Mouse (Mus musculus) lung, postnatal 25 days (tissue): ENCODE results near the gene Btg1-ps2.
A peak's percentile ranks its signal among the peaks of the same experiment; 100 is the strongest.
"Not testable (repeated sequence)": the region's sequence is repeated elsewhere in the genome, so short reads cannot be mapped to it uniquely, and the experiment has no call there.

Experiments
- DNase-seq: peaks from one replicate; pipeline ENCODE4 v3.0.0; 2022; ENCODE audit warnings: low spot score

Gene Btg1-ps2

DNA sequence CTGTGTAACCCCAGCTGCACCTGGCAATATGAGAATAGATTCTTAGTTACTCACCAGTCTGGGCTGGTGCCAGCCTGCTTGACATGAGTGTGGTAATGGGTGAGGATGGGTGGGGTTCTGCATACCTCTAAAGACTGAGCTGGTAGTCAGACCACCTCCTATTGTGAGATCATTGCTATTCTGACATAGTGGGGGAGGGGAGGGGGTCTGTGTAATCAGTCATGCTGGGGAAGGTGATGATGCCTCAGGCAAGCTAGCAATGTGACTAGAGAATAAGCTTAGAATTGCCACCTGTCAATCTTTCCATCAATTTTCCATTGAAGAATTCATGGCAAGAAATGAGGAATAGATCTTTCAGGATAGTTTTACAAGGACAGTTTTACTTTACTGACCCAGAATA lies at the start of gene Btg1-ps2:
Gene Btg1-ps2 (minus strand): TSS at position 101 of the 400 bp plus-strand sequence.
- DNase-seq = not testable (repeated sequence)

DNA sequence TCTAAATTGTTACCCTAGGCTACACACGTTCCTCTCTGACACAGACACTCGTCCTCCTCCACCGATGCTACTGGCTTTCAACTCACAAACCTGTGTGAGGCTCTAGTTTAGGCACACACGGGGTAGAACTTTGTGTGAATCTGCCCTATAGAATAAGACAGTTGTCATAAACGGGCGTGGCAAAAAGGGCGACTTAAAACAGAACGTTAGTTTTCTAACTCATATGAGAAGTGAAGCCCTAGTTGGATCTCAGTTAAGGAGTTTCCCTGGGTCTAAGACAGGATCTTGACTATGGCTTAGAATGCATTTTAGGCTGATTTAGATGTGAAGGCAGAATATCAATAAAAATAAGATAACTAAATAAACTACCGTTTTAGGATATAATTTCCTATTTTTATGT lies 42.1 kb upstream of the Btg1-ps2 start, which contains the start of gene Rhox11:
Gene Rhox11 (minus strand): TSS at position 101 of the 400 bp plus-strand sequence.
- DNase-seq = no peak

- DNase-seq = peak; percentile 10
Observed at GRCm38 (mm10) chrX:38084226-38084625, 41.3 kb upstream of the Btg1-ps2 start.

- no peak for DNase-seq
Observed at GRCm38 (mm10) chrX:38066175-38066574, 23.3 kb upstream of the Btg1-ps2 start, which contains the start of gene Rhox10. TSS of gene Rhox10 (plus strand) at chrX:38066475.

DNA sequence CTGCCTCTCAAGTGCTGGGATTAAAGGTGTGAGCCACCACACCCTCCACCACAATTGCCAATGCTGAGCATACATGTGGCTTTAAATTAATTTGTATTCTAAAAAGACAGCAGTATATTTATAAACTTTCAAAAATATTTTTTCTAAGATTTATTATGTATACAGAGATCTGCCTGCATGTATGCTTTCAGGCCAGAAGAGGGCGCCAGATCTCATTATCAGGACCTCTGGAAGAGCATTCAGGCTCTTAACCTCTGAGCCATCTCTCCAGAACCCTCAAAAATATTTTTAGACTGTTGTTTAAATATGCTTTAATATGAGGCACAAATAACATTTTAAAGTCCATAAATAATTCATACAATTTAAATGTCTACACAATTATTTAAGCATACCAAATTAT lies 18.6 kb upstream of the Btg1-ps2 start:
- DNase-seq = no peak

- DNase-seq = no peak
Observed at GRCm38 (mm10) chrX:38039666-38040065, 3.2 kb downstream of the Btg1-ps2 start.

GRCm38 (mm10) chrX:38033841-38034240 lies 9.1 kb downstream of the Btg1-ps2 start:
- DNase-seq = no peak

DNA sequence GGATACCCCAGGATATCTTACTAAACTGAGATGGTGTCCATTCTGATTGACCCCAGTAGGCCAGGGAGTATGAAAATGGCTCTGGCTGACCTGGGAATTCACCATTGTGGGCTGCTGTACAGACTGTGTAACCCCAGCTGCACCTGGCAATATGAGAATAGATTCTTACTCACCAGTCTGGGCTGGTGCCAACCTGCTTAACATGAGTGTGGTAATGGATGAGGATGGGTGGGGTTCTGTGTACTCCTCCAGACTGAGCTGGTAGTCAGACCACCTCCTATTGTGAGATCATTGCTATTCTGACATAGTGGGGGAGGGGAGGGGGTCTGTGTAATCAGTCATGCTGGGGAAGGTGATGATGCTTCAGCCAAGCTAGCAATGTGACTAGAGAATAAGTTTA lies 24.3 kb downstream of the Btg1-ps2 start, which contains the start of gene Btg1-ps1:
Gene Btg1-ps1 (minus strand): TSS at position 219 of the 400 bp plus-strand sequence.
- not testable (repeated sequence) for DNase-seq

DNA sequence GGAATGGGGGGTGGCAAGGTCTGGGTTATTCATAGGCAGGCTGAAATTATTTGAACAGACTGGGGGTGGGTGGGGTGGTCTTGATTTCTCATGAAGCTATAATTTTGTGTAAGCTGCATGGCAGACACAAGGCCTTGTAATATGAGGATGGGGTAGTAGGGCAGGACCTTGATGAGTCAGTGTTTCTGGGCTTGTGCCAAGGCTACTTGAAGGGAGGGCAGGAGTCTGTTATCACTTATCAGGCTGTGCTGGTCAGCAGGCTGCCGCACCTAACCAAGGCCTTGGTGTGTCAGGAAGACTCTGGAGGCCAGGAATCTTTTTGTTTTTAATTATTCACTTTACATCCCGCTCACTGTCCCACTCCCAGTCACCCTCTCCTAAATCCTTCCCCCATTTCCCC lies 34.2 kb downstream of the Btg1-ps2 start:
- no peak for DNase-seq
